Mouse (Mus musculus) embryonic fibroblast, embryonic 13.5 days (primary cell): ENCODE measurements around the gene Bcl2l12.
A peak's percentile ranks its signal among the peaks of the same experiment; 100 is the strongest.

Experiments used
- CTCF ChIP-seq: IDR thresholded peaks from 2 replicates; pipeline ENCODE4 v1.5.1; 2011; ENCODE audit warnings: mild to moderate bottlenecking, control low read depth, low read length, moderate library complexity, borderline replicate concordance; ENCODE audit not compliant: insufficient read depth
- POLR2A ChIP-seq: IDR thresholded peaks from 2 replicates; pipeline ENCODE4 v1.6.1; 2011; ENCODE audit warnings: low read depth, mild to moderate bottlenecking, control low read depth, low read length, moderate library complexity

- TF ChIP-seq CTCF = no peak
- peak; percentile 90 for TF ChIP-seq POLR2A
These were observed 24.0 kb downstream of the Bcl2l12 start, which contains the start of gene Cpt1c for GRCm38 (mm10) chr7:44974383-44975116.
